ENCODE assay signal across 17 mouse cellular contexts in genomic region chr16:26777132-26777531, GRCm38 (mm10).
DNase-seq lines count a peak whose midpoint lies in the region; ATAC-seq and TF ChIP-seq lines count a peak whose summit lies in the region.
"Had no signal": no experiment of that assay in that cellular context is flagged by ENCODE, and none has a peak within 500 bp of the region (broad histone marks: within the 10 kb centered on the region; RNA-seq: fewer than 3 reads in every experiment).

No protein-coding gene starts in this region.

- no peak for TF ChIP-seq EP300 in liver, postnatal 0 days (IDR thresholded peaks at IDR 0.05; ENCODE audit: low read depth)
- TF ChIP-seq EP300 in MEL (IDR thresholded peaks at IDR 0.05; ENCODE audit: low read depth in 1 of 2, low read length in 2 of 2): no peak

- no peaks in the 10 kb centered on the region for H3K79me2 ChIP-seq in MEL (ENCODE audit: control insufficient read depth, insufficient read depth, low read length, poor library complexity)

- H3K9me3 ChIP-seq in liver, postnatal 0 days (ENCODE audit: low read length): no peaks in the 10 kb centered on the region
- H3K9me3 ChIP-seq in liver, embryonic 12.5 days (replicated peaks): no peaks in the 10 kb centered on the region
- H3K9me3 ChIP-seq in MEL (replicated peaks; ENCODE audit: insufficient read depth, low read length): no peaks in the 10 kb centered on the region
- H3K9me3 ChIP-seq: forebrain, embryonic 10.5 days; hindbrain, embryonic 15.5 days; limb, embryonic 13.5 days; midbrain, embryonic 13.5 days; neural tube, embryonic 15.5 days had no signal

- no peaks in the 10 kb centered on the region for H3K36me3 ChIP-seq in liver, postnatal 0 days (replicated peaks; ENCODE audit: insufficient read depth, low read length)
- H3K36me3 ChIP-seq in liver, embryonic 12.5 days: no peaks in the 10 kb centered on the region
- no peaks in the 10 kb centered on the region for H3K36me3 ChIP-seq in MEL (ENCODE audit: control insufficient read depth in 1 of 2, insufficient read depth in 2 of 2, low read length in 2 of 2)
- H3K36me3 ChIP-seq: forebrain, embryonic 10.5 days; hindbrain, embryonic 15.5 days; limb, embryonic 13.5 days; midbrain, embryonic 13.5 days; neural tube, embryonic 15.5 days had no signal

- 11% methylated on average over 1 of the region's 1 CpGs for WGBS in liver, postnatal 0 days (ENCODE audit: insufficient replicate concordance)
- WGBS in liver, embryonic 12.5 days (ENCODE audit: insufficient replicate concordance): 10% methylated on average over 1 of the region's 1 CpGs

- H3K27ac ChIP-seq in gastrocnemius, adult 2 months: no peak overlapping the region
- no peak overlapping the region for H3K27ac ChIP-seq in liver, postnatal 0 days (ENCODE audit: low read depth)
- H3K27ac ChIP-seq in liver, embryonic 12.5 days: no peak overlapping the region
- no peak overlapping the region for H3K27ac ChIP-seq in MEL (ENCODE audit: control insufficient read depth, low read depth, low read length)
- H3K27ac ChIP-seq: forebrain, embryonic 10.5 days; hindbrain, embryonic 15.5 days; limb, embryonic 13.5 days; midbrain, embryonic 13.5 days; neural tube, embryonic 15.5 days had no signal

- intact Hi-C loops in gastrocnemius, adult 2 months (cut with DNase I): no loop called here
- intact Hi-C loops in gastrocnemius, postnatal 36 days (cut with DNase I): no loop called here

- no peaks in the 10 kb centered on the region for H3K27me3 ChIP-seq in liver, postnatal 0 days (ENCODE audit: insufficient read depth, low read length)
- no peaks in the 10 kb centered on the region for H3K27me3 ChIP-seq in liver, embryonic 12.5 days (replicated peaks)
- H3K27me3 ChIP-seq in MEL (ENCODE audit: control insufficient read depth in 1 of 2, insufficient read depth in 2 of 2, low read length in 2 of 2): no peaks in the 10 kb centered on the region; a peak in 1 of 4 replicates
- H3K27me3 ChIP-seq: hindbrain, embryonic 15.5 days; limb, embryonic 13.5 days; midbrain, embryonic 13.5 days; neural tube, embryonic 15.5 days had no signal

- no peak for TF ChIP-seq POLR2A in MEL (IDR thresholded peaks at IDR 0.05; ENCODE audit: control insufficient read depth in 1 of 2, insufficient read depth in 1 of 2, low read depth in 1 of 2, low read length in 2 of 2, poor library complexity in 1 of 2)

- TF ChIP-seq CTCF in gastrocnemius, adult 2 months (IDR thresholded peaks at IDR 0.05): peak; percentile 32; the same call in 1 of the 2 replicates
- peak; percentile 42 for TF ChIP-seq CTCF in liver, postnatal 0 days (IDR thresholded peaks at IDR 0.05; ENCODE audit: low read depth)
- TF ChIP-seq CTCF in MEL (IDR thresholded peaks at IDR 0.05 in 2 of 3, conservative IDR thresholded peaks at IDR 0.05 in 1 of 3; ENCODE audit: control insufficient read depth in 1 of 3, insufficient read depth in 1 of 3, low read depth in 2 of 3, low read length in 3 of 3, poor library complexity in 1 of 3, severe bottlenecking in 1 of 3): peak in 1 of 3 experiments; percentile 28; a peak in 2 of 6 replicates

- no peak overlapping the region for H3K4me3 ChIP-seq in gastrocnemius, adult 2 months
- no peak overlapping the region for H3K4me3 ChIP-seq in liver, postnatal 0 days (ENCODE audit: low read depth, low read length)
- H3K4me3 ChIP-seq in liver, embryonic 12.5 days: no peak overlapping the region
- no peak overlapping the region for H3K4me3 ChIP-seq in MEL (ENCODE audit: control insufficient read depth in 1 of 2, insufficient read depth in 1 of 2, low read depth in 2 of 2, low read length in 2 of 2)
- H3K4me3 ChIP-seq: forebrain, embryonic 10.5 days; hindbrain, embryonic 15.5 days; limb, embryonic 13.5 days; midbrain, embryonic 13.5 days; neural tube, embryonic 15.5 days had no signal

- H3K4me2 ChIP-seq in liver, postnatal 0 days (ENCODE audit: low read depth, low read length): no peak overlapping the region
- H3K4me2 ChIP-seq in liver, embryonic 12.5 days: no peak overlapping the region
- H3K4me2 ChIP-seq: hindbrain, embryonic 15.5 days; limb, embryonic 13.5 days; midbrain, embryonic 13.5 days; neural tube, embryonic 15.5 days had no signal

- DNase-seq in gastrocnemius, adult 2 months: no peak
- no peak for DNase-seq in gastrocnemius, postnatal 36 days
- no peak for DNase-seq in liver, postnatal 0 days
- peak; percentile 6 for DNase-seq in MEL (ENCODE audit: low read depth, low spot score)
- peak; percentile 50 for DNase-seq in retina, embryonic 14.5 days (ENCODE audit: low spot score)
- no peak for DNase-seq in neural tube, embryonic 10.5 days (ENCODE audit: extremely low spot score, low spot score)
- no peak for DNase-seq in layer of hippocampus, adult 8-10 months (ENCODE audit: low spot score in 2 of 2)
- DNase-seq: cerebellum, adult 2 months; gastrocnemius, postnatal 10 days; right cerebral cortex, postnatal 25 days; thymus, postnatal 36 days had no signal

- no peak for ATAC-seq in liver, postnatal 0 days
- ATAC-seq in liver, embryonic 12.5 days: no peak

- H3K4me1 ChIP-seq in liver, postnatal 0 days (ENCODE audit: insufficient read depth): no peaks in the 10 kb centered on the region
- no peaks in the 10 kb centered on the region for H3K4me1 ChIP-seq in liver, embryonic 12.5 days
- H3K4me1 ChIP-seq in MEL (ENCODE audit: control insufficient read depth in 1 of 2, insufficient read depth in 2 of 2, low read length in 2 of 2): no peaks in the 10 kb centered on the region
- H3K4me1 ChIP-seq: forebrain, embryonic 10.5 days; hindbrain, embryonic 15.5 days; limb, embryonic 13.5 days; midbrain, embryonic 13.5 days; neural tube, embryonic 15.5 days had no signal

- H3K9ac ChIP-seq in liver, postnatal 0 days (replicated peaks): no peak overlapping the region
- H3K9ac ChIP-seq in liver, embryonic 12.5 days: no peak overlapping the region
- no peak overlapping the region for H3K9ac ChIP-seq in MEL (ENCODE audit: control insufficient read depth, low read depth, low read length, poor library complexity, severe bottlenecking)
- H3K9ac ChIP-seq: hindbrain, embryonic 15.5 days; limb, embryonic 13.5 days; midbrain, embryonic 13.5 days; neural tube, embryonic 15.5 days had no signal

- TF ChIP-seq RAD21 in MEL (IDR thresholded peaks at IDR 0.05; ENCODE audit: low read depth, low read length): peak; percentile 42

TF ChIP-seq in MEL, 35 proteins besides CTCF, POLR2A, EP300 and RAD21:
- no peak for TF ChIP-seq GABPA (IDR thresholded peaks at IDR 0.05; ENCODE audit: low read depth, low read length)
- TF ChIP-seq MAX (IDR thresholded peaks at IDR 0.05; ENCODE audit: low read length): no peak
- no peak for TF ChIP-seq USF1 (IDR thresholded peaks at IDR 0.05; ENCODE audit: low read depth, low read length)
- TF ChIP-seq TBP (IDR thresholded peaks at IDR 0.05; ENCODE audit: low read depth, low read length): no peak
- TF ChIP-seq MYB (IDR thresholded peaks at IDR 0.05; ENCODE audit: low read depth, low read length): no peak
- peak; percentile 46; the same call in 1 of the 2 replicates for TF ChIP-seq ZC3H11A (IDR thresholded peaks at IDR 0.05; ENCODE audit: low read depth, low read length)
- TF ChIP-seq ZKSCAN1 (IDR thresholded peaks at IDR 0.05; ENCODE audit: low read depth, low read length): no peak
- no peak for TF ChIP-seq NRF1 (IDR thresholded peaks at IDR 0.05; ENCODE audit: insufficient read depth, low read depth, low read length, poor library complexity, severe bottlenecking)
- no peak for TF ChIP-seq CHD1 (IDR thresholded peaks at IDR 0.05; ENCODE audit: low read depth, low read length)
- TF ChIP-seq HCFC1 (IDR thresholded peaks at IDR 0.05; ENCODE audit: low read depth, low read length): no peak
- no peak for TF ChIP-seq POLR2AphosphoS5 (IDR thresholded peaks at IDR 0.05; ENCODE audit: borderline replicate concordance, low read depth, low read length)
- peak; percentile 57 for TF ChIP-seq SMC3 (IDR thresholded peaks at IDR 0.05; ENCODE audit: low read depth, low read length)
- no peak for TF ChIP-seq MAZ (IDR thresholded peaks at IDR 0.05; ENCODE audit: low read depth, low read length)
- TF ChIP-seq JUND (IDR thresholded peaks at IDR 0.05; ENCODE audit: low read depth, low read length): no peak

Comparison
In these comparisons a context has a peak if more than half of its experiments do, and no peak if none do; other contexts are left out.
1. DNase-seq: peak in MEL (single experiment) and retina, embryonic 14.5 days (single experiment); none in gastrocnemius, adult 2 months (single experiment), gastrocnemius, postnatal 36 days (0 of 2), liver, postnatal 0 days (single experiment), neural tube, embryonic 10.5 days (single experiment) and layer of hippocampus, adult 8-10 months (0 of 2).